Mouse (Mus musculus): ENCODE data around the gene Gnl1.
"Not testable (repeated sequence)": the region's sequence is repeated elsewhere in the genome, so short reads cannot be mapped to it uniquely, and the experiment has no call there.

The Gnl1 gene

GRCm38 (mm10) chr17:35979401-35980362 lies at the start of gene Gnl1, which contains the start of gene Prr3:
Gene Gnl1 (plus strand): TSS chr17:35979851.
Gene Prr3 (minus strand): TSS chr17:35980236.
- DNase-seq = peak; percentile 95 to 97

GRCm38 (mm10) chr17:35930627-35931026 lies 49.0 kb upstream of the Gnl1 start:
- peak in 1 of 2 experiments; percentile 8 for DNase-seq

DNA sequence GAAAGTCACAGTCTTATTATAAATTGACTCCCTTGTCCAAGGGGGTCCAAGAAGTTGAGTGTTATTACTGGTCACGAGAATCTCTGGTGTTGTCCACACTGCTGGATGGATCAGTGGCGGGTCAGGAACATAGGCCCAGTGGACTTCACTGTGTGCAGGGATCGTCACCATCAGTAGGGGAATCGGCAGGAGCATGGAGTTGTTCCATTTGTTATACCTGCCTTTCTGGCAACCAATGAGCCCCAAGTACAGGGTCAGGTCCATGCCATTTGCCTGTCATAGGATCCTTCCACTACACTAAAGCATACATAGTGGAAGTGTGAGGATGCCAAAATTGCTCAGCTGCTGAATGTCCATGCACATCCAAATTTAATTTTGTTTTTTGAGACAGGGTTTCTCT lies 47.0 kb upstream of the Gnl1 start:
- DNase-seq = no peak

DNA sequence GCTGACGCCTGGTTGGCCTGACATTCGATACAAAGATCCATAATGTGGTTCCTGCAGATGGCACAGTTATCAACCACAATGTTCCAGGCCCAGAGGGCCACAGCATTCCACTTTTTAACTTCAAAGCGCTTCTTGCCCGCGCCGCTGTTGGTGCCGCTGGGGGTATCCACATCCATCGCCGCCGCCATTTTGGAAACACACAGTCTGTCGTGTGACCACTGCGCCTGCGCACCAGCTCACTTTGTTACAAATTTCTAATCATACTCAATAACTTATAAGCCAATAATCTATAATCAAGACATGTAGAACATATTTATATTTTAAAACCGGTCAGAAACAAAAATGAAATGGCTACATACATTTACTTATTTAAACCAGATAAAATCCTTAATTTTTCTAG lies 43.9 kb upstream of the Gnl1 start:
- not testable (repeated sequence) for DNase-seq

- DNase-seq = peak; percentile 65 to 70
Measured at GRCm38 (mm10) chr17:35937700-35938348, 41.8 kb upstream of the Gnl1 start.

DNA sequence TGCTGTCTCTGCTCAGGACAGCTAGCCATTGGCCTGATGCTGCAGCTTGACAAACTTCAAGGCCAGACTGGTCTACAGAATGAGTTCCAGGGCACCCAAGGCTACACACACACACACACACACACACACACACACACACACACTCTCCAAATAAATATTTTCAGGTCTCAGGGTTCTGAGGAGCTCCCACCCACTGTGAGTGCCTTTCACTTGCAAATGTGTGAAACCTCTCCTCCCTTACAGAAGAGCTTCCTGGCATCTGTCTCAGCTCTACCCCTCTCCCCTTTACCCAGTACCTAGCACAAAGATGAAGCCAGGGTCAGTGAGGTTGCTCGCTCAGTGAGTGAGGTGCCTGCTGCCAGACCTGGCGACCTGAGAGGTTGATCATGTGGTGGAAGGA lies 40.5 kb upstream of the Gnl1 start:
- DNase-seq = no peak

GRCm38 (mm10) chr17:35939941-35940340 lies 39.7 kb upstream of the Gnl1 start:
- DNase-seq = no peak

DNA sequence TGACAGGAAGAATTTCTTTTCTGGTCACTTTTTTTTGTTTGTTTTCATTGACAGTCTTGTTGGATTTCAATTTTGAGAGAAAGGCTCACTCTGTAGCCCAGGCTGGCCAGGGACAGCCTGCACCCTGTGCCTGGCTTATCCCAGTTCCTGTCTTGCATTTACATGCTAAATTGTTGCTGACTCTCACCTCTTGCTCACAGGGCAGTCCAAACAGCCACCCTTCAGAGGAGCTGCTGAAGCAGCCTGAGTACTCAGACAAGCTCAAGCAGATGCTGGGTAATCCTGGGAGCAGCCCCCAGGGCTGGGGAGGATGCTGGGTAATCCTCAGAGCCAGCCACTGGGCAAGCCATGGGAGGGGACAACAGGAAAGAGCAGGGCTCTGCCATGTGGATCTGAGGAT lies 28.7 kb upstream of the Gnl1 start:
- not testable (repeated sequence) for DNase-seq

DNA sequence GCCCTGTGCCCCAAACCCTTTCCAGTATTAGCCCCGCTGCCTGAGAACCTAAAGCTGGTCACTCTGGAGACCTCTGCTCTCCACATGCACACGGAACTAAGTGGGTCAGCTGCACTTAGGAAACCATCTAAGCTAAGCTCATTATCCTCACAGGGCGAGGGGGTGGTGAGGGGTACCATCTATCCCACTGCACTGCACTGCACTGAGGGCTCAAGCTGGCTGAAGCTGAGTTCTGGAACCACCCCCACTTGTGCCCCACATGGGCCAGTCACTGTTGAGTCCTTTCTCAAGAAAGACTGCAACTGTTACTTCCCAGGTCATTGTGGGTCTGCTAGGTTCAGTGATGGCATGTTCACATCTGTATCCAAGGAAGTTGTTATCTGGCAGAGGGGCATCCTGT lies 27.1 kb upstream of the Gnl1 start:
- not testable (repeated sequence) for DNase-seq

DNA sequence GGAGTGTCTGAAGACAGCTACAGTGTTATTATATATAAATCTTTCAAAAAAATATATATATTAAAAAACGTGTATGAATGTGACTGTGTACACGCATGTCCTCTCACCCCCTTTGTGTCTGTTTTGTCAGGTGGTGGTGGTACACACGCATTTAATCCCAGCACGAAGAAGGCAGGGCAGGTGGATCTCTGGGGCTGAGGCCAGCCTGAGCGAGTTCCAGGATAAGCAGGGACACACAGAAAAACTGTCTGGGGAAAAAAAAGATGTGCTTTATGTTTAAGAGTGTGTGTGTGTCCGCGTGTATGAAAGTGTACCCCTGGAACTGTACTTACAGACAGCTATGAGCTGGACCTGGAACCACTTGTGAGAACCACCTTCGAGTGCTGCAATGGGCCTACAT lies 25.0 kb upstream of the Gnl1 start:
- DNase-seq = no peak

- no peak for DNase-seq
Measured at GRCm38 (mm10) chr17:35958533-35959223, 21.0 kb upstream of the Gnl1 start.

DNA sequence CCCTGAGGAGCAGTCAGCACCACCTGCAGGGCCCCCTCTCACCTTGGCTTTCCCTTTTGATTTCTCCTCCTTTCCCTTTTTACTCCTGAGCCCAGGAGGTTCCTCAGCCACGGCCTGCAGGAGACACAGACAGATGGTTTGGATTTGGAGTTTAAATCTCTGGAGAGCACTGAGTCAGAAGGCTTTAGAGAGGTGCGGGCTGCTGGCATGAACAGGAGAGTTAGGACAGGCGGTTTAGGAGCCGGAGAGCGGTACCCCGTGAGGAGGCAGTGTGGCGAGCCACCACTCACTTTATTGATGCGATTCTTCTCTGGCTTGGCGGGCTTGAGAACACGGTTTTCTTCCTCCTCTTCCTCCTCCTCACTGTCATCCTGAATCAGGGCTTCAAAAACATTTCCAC lies 16.4 kb upstream of the Gnl1 start:
- no peak for DNase-seq

- no peak for DNase-seq
Measured at GRCm38 (mm10) chr17:35967621-35968020, 12.0 kb upstream of the Gnl1 start.

DNA sequence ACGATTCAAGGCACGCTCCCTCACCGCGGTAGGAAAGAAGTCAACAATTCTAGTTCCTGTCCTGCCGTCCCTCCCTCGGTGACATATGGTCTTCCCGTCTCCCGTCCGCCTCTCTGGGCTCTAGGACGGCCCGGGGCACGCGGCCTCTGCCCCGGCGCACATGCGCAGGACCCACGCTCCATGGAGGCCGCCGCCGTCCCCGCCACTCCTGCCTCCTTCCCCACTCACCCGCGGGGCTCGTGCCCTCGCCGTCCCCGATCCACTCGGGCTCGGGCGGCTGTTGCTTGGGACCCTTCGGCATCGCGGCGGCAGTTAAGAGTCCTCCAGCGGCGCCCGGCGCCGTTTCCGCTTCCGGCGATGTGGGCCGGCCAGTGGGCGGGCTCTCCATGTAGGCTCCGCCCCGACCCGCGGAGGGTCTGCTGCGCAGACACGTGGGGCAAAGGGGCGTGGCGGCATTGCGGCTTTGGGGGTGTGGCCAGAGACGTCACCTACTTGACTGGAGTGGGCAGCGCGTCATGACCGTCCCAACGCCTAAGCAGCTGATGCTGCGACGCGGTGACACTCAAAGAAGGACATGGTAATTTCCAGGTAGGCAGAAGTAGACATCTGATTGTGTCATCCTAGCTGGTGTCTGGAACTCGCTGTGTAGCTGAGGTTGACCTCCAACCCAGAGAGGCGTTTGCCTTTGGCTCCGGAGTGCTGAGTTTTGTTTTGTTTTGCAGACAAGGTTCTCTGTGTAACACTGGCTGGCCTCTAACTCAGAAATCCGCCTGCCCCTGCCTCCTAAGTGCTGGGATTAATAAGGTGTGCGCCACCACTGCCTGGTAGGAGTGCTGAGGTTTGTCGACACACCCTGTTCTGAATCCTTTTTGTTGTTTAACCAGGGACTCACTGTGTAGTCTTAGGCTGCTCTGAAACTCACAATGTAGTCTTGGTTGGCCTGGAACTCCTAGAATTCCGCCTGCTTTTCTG lies 9.9 kb upstream of the Gnl1 start, which contains the start of gene Abcf1:
Abcf1 (minus strand) TSS at position 344 of the 972 bp plus-strand sequence.
- DNase-seq = peak; percentile 100

GRCm38 (mm10) chr17:35972131-35972530 lies 7.5 kb upstream of the Gnl1 start:
- DNase-seq = no peak

GRCm38 (mm10) chr17:35978811-35979400 lies 745 bp upstream of the Gnl1 start:
- DNase-seq = peak; percentile 94

DNA sequence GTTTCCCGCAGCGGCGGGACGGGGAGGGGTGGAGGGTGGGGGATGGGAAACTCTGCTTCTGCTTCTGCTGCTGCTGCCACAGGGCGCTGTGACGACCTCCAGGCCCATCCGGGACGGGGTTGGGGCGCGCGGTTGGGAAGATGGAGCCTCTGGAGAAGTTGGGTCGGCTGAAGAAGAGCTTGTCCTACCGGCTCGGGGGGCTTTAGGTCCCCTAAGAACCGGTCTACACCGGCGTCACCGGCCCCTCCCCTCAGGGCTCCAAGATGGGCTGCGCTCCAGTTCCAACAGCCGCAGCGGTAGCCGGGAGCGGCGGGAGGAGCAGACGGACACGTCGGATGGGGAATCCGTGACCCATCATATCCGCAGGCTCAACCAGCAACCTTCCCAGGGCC lies 708 bp downstream of the Gnl1 start:
- peak; percentile 79 to 84 for DNase-seq

GRCm38 (mm10) chr17:35981776-35982175 lies 2.1 kb downstream of the Gnl1 start:
- no peak for DNase-seq

DNA sequence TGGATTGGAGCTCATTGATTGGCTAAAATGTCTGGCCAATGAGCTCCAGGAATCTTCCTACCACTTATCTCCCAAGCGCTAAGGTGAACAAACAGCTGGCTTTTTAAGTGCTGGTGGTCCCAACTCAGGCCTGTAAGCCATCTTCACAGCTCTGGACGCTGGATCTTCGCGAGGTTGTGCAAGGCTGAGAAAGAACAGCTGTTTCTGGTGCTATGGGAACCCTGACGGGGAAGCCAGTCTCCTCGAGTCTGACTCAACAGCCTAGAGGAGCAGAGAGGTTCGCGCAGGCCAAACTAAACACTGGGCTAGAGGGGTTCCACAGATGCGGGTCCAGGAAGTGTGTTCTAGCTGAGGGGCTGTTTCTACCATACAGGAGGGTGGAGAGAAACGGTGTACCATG lies 12.1 kb downstream of the Gnl1 start:
- no peak for DNase-seq

- peak; percentile 89 to 90 for DNase-seq
Measured at GRCm38 (mm10) chr17:35993675-35994074, 14.0 kb downstream of the Gnl1 start.

- peak; percentile 86 for DNase-seq
Measured at GRCm38 (mm10) chr17:35994175-35994878, 14.7 kb downstream of the Gnl1 start.

Data from cerebellum, postnatal 10 days (tissue).